Comparison of ENCODE assay signal across 9 mouse cellular contexts in the genomic region with DNA sequence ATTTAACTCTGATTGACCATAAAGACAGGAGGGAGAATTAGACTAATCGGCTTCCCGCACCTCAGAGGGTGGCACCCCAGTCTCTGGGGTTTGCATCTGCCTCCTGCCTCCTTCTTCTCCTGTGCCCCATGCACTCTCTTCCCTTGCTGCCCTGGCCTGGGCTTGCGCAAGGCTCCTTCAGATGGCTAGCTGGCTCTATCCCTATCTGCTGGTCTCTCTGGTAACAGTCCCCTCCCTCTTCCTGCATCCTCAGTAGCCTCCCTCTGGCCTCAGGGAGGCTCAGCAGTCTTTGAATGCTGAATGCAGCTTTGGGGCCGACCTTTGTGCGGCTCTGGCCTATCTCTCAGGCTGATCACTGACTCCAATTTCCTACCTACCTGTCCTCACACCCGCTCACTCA. TPM values are rescaled to one million over a fixed set of nuclear protein-coding genes. Genes with fewer than 3 reads are reported as not detected.
DNase-seq lines count a peak whose midpoint lies in the region; ATAC-seq and TF ChIP-seq lines count a peak whose summit lies in the region.
"Had no signal": no experiment of that assay in that cellular context is flagged by ENCODE, and none has a peak within 500 bp of the region (broad histone marks: within the 10 kb centered on the region; RNA-seq: fewer than 3 reads in every experiment).

No protein-coding gene starts in this region.

- H3K36me3 ChIP-seq in embryonic facial prominence, embryonic 10.5 days (replicated peaks) = peaks cover 61% of the 10 kb centered on the region

- peak; percentile 44 to 51 for DNase-seq in lung, adult 18-20 months
- no peak for DNase-seq in lung, postnatal 14 days
- peak; percentile 38 for DNase-seq in embryonic facial prominence, embryonic 10.5 days (ENCODE audit: low spot score)
- peak; percentile 67 to 70 for DNase-seq in heart, postnatal 10 days
- no peak for DNase-seq in adrenal gland, postnatal 4 days (ENCODE audit: low spot score in 2 of 2)
- DNase-seq in spleen, postnatal 4 days (ENCODE audit: low spot score in 2 of 2) = no peak
- DNase-seq in left cerebral cortex, adult 2 months (ENCODE audit: extremely low spot score in 1 of 2, low spot score in 2 of 2) = no peak
- DNase-seq: thymus, postnatal 4 days had no signal

- TF ChIP-seq CTCF in left cerebral cortex, adult 2 months (IDR thresholded peaks at IDR 0.05) = no peak

- peaks cover 15% of the 10 kb centered on the region for H3K4me1 ChIP-seq in embryonic facial prominence, embryonic 10.5 days

- intact Hi-C loops in heart, postnatal 10 days (cut with DNase I) = loop anchor here (1.0 to 2.0 kb wide), 2 partner anchors 78 to 282 kb away; no protein-coding TSS in a partner anchor
- intact Hi-C loops in left cerebral cortex, adult 2 months (cut with DNase I) = loop anchor here (1.0 to 5.0 kb wide), 3 partner anchors 40 to 285 kb away; a partner anchor contains a TSS

- H3K9me3 ChIP-seq in embryonic facial prominence, embryonic 10.5 days = no peaks in the 10 kb centered on the region

- 48% methylated on average over 6 of the region's 6 CpGs for WGBS in embryonic facial prominence, embryonic 10.5 days

- peak; percentile 71 for ATAC-seq in megakaryocyte progenitor cell, adult 5-6 weeks (replicated peaks; ENCODE audit: poor library complexity)

- peak overlapping the region; percentile 65 for H3K27ac ChIP-seq in embryonic facial prominence, embryonic 10.5 days (replicated peaks)
- H3K27ac ChIP-seq in left cerebral cortex, adult 2 months = no peak overlapping the region

- no peaks in the 10 kb centered on the region for H3K27me3 ChIP-seq in embryonic facial prominence, embryonic 10.5 days (replicated peaks; ENCODE audit: low read depth, poor library complexity, severe bottlenecking)

- no peak overlapping the region for H3K4me3 ChIP-seq in embryonic facial prominence, embryonic 10.5 days
- no peak overlapping the region for H3K4me3 ChIP-seq in left cerebral cortex, adult 2 months

RNA-seq across cellular contexts. Expression of a gene that starts 30.7 kb away (rescaled TPM):
- 96.8 and 99.5 TPM in 2 replicates for polyA plus RNA-seq in embryonic facial prominence, embryonic 10.5 days (2016; fragmentation: Nextera tagmentation; extraction: Ambion mirVana)
- 10 to 100 TPM; 18.1 to 19.5 TPM for total RNA-seq in heart, postnatal 10 days (2021)
- total RNA-seq in megakaryocyte progenitor cell, adult 5-6 weeks (2015) = 54.3 and 55.0 TPM in 2 replicates
- total RNA-seq in megakaryocyte progenitor cell, adult 5-6 weeks (2017) = 49.5 and 50.6 TPM in 2 replicates
- 10 to 100 TPM; 31.2 to 31.8 TPM for total RNA-seq in adrenal gland, postnatal 4 days (2021)
- total RNA-seq in left cerebral cortex, adult 2 months (2021) = 10 to 100 TPM; 19.7 to 20.0 TPM

RNA-seq across cellular contexts. Expression of a gene that starts 37.2 kb away (rescaled TPM):
- polyA plus RNA-seq in embryonic facial prominence, embryonic 10.5 days (2016; fragmentation: Nextera tagmentation; extraction: Ambion mirVana) = 98.8 and 111 TPM in 2 replicates
- 10 to 100 TPM; 35.9 to 42.5 TPM for total RNA-seq in heart, postnatal 10 days (2021)
- 11.8 and 14.0 TPM in 2 replicates for total RNA-seq in megakaryocyte progenitor cell, adult 5-6 weeks (2015)
- 23.1 and 28.5 TPM in 2 replicates for total RNA-seq in megakaryocyte progenitor cell, adult 5-6 weeks (2017)
- 10 to 100 TPM; 57.6 to 59.9 TPM for total RNA-seq in adrenal gland, postnatal 4 days (2021)
- 10 to 100 TPM; 61.4 to 63.8 TPM for total RNA-seq in left cerebral cortex, adult 2 months (2021)

Comparison
In these comparisons a context has a peak if more than half of its experiments do, and no peak if none do; other contexts are left out.
1. DNase-seq: peak in lung, adult 18-20 months (2 of 2), embryonic facial prominence, embryonic 10.5 days (single experiment) and heart, postnatal 10 days (2 of 2); none in lung, postnatal 14 days (single experiment), adrenal gland, postnatal 4 days (0 of 2), spleen, postnatal 4 days (0 of 2) and left cerebral cortex, adult 2 months (0 of 2).